Mouse (Mus musculus) ES-E14 (cell line): ENCODE data around the gene Tsacc.

Experiments used
- CHD2 ChIP-seq: IDR thresholded peaks from 2 replicates; pipeline ENCODE4 v1.6.1; 2014; ENCODE audit warnings: mild to moderate bottlenecking, low read depth, low read length, inconsistent platforms
- HCFC1 ChIP-seq: IDR thresholded peaks from 2 replicates; pipeline ENCODE4 v1.6.1; 2012; ENCODE audit warnings: low read length, inconsistent platforms, borderline replicate concordance; ENCODE audit not compliant: insufficient read depth
- ZNF384 ChIP-seq: IDR thresholded peaks from 2 replicates; pipeline ENCODE4 v1.6.1; 2012; ENCODE audit warnings: low read depth, low read length, inconsistent platforms

DNA sequence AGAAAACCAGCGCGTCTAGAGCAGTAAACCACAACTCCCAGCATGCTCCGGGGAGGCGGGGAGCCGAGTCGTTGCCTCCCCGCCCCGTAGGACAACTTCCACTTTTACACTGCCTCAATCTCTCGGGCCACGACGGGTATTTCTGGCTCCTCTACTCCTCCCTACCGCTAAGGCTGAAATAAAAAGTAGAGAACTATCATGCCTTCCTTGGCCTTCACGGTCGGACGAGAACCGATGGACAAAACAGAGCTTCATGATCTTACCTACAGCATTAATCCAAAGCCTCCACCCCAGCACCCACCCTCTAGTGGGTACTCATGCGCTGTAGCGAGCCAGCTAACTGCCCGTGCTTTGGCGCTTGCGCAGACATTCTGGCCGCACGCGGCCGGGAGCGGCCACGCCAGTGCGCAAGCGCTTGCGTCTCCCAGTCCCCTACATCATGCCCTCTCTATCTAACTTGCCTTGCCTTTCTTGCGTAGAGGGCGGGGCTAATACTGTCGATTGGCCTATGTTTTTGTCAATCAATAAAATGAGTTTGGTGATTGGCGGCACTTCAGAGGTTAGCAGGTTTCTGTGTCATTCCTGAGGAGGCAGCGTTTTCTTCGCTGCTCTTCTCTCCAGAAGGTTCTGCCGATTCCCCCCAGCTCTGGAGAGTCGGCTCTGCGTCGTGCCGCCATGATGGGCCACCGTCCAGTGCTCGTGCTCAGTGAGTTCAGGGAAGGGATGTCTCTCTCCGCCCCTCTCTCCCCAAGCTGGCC lies at the start of gene Tsacc, which contains the start of gene Cct3:
- TF ChIP-seq HCFC1 (peak; percentile 88), CHD2 (peak; percentile 94), ZNF384 (no peak)
